Mouse (Mus musculus) B cell, adult 2 months (primary cell): Measurements from ENCODE around the gene Sash3.

Source experiments
- DNase-seq, 2 experiments: peaks; one replicate each; pipeline ENCODE4 v3.0.0; 2022

Sash3 gene

GRCm38 (mm10) chrX:48146262-48146661 is at the start of gene Sash3:
Gene Sash3, plus strand, starts transcription at chrX:48146436.
- peak; percentile 75 to 76 for DNase-seq

GRCm38 (mm10) chrX:48096580-48096979 is 49.7 kb upstream of the Sash3 start:
- DNase-seq = peak; percentile 6 to 24

- peak; percentile 35 to 37 for DNase-seq
Measured at GRCm38 (mm10) chrX:48098470-48099129, 47.6 kb upstream of the Sash3 start.

- DNase-seq = no peak
Measured at GRCm38 (mm10) chrX:48099871-48100270, 46.4 kb upstream of the Sash3 start.

GRCm38 (mm10) chrX:48103256-48103655 is 43.0 kb upstream of the Sash3 start:
- DNase-seq = no peak

GRCm38 (mm10) chrX:48104736-48105441 is 41.3 kb upstream of the Sash3 start:
- DNase-seq = no peak

GRCm38 (mm10) chrX:48106226-48106625 is 40.0 kb upstream of the Sash3 start:
- peak in 1 of 2 experiments; percentile 19 for DNase-seq

- no peak for DNase-seq
Measured at GRCm38 (mm10) chrX:48108394-48109315, 37.6 kb upstream of the Sash3 start, which contains the start of gene Xpnpep2. Gene Xpnpep2, plus strand, starts transcription at chrX:48108725.

GRCm38 (mm10) chrX:48109316-48109655 is 37.0 kb upstream of the Sash3 start:
- DNase-seq = no peak

GRCm38 (mm10) chrX:48119294-48119693 is 26.9 kb upstream of the Sash3 start:
- DNase-seq = no peak

- DNase-seq = peak; percentile 73
Measured at GRCm38 (mm10) chrX:48124132-48125071, 21.8 kb upstream of the Sash3 start.

GRCm38 (mm10) chrX:48126903-48127476 is 19.2 kb upstream of the Sash3 start:
- no peak for DNase-seq

GRCm38 (mm10) chrX:48127502-48128218 is 18.6 kb upstream of the Sash3 start:
- peak; percentile 54 to 55 for DNase-seq

GRCm38 (mm10) chrX:48129167-48129566 is 17.1 kb upstream of the Sash3 start:
- no peak for DNase-seq

GRCm38 (mm10) chrX:48136935-48137334 is 9.3 kb upstream of the Sash3 start:
- peak in 1 of 2 experiments; percentile 12 for DNase-seq

- DNase-seq = no peak
Measured at GRCm38 (mm10) chrX:48138011-48138410, 8.2 kb upstream of the Sash3 start.

- peak; percentile 54 to 62 for DNase-seq
Measured at GRCm38 (mm10) chrX:48138539-48139275, 7.5 kb upstream of the Sash3 start.

GRCm38 (mm10) chrX:48139368-48140285 is 6.6 kb upstream of the Sash3 start:
- peak; percentile 25 to 31 for DNase-seq

- DNase-seq = peak; percentile 75 to 77
Measured at GRCm38 (mm10) chrX:48140286-48140877, 5.9 kb upstream of the Sash3 start.
